Mouse (Mus musculus): ENCODE results near the gene Pkp1. TPM values are rescaled to one million over a fixed set of nuclear protein-coding genes. Genes with fewer than 3 reads are reported as not detected.

The Pkp1 gene
- total and polyA plus RNA-seq, 3 experiments = 0.05 TPM; not detected in 2

DNA sequence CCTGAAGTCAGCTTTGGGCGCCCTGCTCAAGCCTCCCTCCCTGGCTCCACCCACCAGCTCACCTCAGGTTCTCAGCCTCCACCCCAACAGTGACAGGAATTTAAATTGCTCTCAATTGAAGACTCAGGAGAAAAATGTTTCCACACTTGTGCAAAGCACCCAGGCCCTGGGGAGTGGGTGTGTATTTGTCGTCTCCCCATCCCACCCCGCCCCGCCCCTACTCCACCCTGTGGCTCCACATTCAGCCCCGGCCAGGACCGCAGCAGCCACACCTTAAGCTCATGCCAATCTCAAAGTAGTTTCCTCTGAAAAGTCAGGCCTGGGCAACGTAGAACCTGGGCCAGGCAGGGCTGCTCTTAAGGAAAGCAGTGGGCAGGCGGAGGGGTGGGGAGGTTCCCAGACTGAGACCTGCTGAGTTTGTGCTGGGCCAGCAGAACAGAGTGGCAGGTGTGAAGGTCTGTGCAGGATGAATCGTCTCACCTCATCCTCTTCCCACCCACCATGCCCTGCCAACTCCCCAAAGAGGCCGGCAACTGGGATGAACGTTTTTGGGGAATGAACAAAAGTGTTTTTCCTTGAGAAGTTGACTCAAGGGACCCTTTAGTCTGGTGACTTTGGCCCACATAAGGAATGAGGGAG lies 61.8 kb downstream of the Pkp1 start:
- Histone ChIP-seq H3K27me3 (ENCODE audit: insufficient read depth, low read length) (peaks cover 26% of the 10 kb centered on the region), H3K4me3 (ENCODE audit: low read depth, low read length) (no peak overlapping the region), H3K36me3 (replicated peaks) (no peaks in the 10 kb centered on the region), H3K4me1 (ENCODE audit: insufficient read depth, low read depth, low read length) (no peaks in the 10 kb centered on the region), H3K9me3 (replicated peaks) (no peaks in the 10 kb centered on the region)
- DNase-seq (ENCODE audit: low spot score) (no peak), ATAC-seq (ENCODE audit: extremely low read depth, insufficient number of reproducible peaks, low FRiP score, poor library complexity, severe bottlenecking) (no peak)
- TF ChIP-seq POLR2AphosphoS5 (IDR thresholded peaks at IDR 0.05; ENCODE audit: insufficient replicate concordance, low read depth, low read length) = no peak
- no peak for TF ChIP-seq GATA2 (IDR thresholded peaks at IDR 0.05; ENCODE audit: borderline replicate concordance, low read depth, low read length)
- no peak for TF ChIP-seq GATA1 (IDR thresholded peaks at IDR 0.05; ENCODE audit: borderline replicate concordance, low read length)
- no peak for TF ChIP-seq TAL1 (conservative IDR thresholded peaks at IDR 0.05; ENCODE audit: low read depth, low read length)
- no peak for TF ChIP-seq CTCF (IDR thresholded peaks at IDR 0.05; ENCODE audit: low read depth, low read length)

DNA sequence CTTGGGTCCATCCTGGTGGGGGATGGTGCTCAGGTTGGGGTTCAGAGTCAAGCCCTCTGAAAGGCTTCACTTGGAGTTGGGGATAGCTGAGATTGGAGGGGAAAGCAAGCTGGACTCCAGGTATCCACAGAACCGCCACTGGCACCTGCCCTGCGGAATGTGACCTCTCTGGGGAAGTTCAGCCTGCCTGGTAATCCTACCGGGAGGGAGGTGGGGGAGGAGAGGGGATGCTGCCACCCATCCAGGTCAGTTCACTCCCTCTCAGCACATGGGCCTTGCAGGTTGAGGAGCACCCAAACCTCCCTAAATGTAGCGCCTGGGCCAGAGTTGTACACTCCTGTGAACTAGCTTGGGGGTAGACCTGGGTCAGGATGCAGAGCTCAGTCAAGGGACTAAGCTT lies 62.9 kb downstream of the Pkp1 start:
- Histone ChIP-seq H3K27me3 (ENCODE audit: insufficient read depth, low read length) (peaks cover 22% of the 10 kb centered on the region), H3K36me3 (replicated peaks) (no peaks in the 10 kb centered on the region), H3K4me1 (ENCODE audit: insufficient read depth, low read depth, low read length) (no peaks in the 10 kb centered on the region), H3K4me3 (ENCODE audit: low read depth, low read length) (no peak overlapping the region), H3K9me3 (replicated peaks) (no peaks in the 10 kb centered on the region)
- DNase-seq (ENCODE audit: low spot score) (no peak), ATAC-seq (ENCODE audit: extremely low read depth, insufficient number of reproducible peaks, low FRiP score, poor library complexity, severe bottlenecking) (no peak)
- TF ChIP-seq POLR2AphosphoS5 (IDR thresholded peaks at IDR 0.05; ENCODE audit: insufficient replicate concordance, low read depth, low read length) (no peak), GATA1 (IDR thresholded peaks at IDR 0.05; ENCODE audit: borderline replicate concordance, low read length) (no peak), TAL1 (conservative IDR thresholded peaks at IDR 0.05; ENCODE audit: low read depth, low read length) (no peak), GATA2 (IDR thresholded peaks at IDR 0.05; ENCODE audit: borderline replicate concordance, low read depth, low read length) (no peak), CTCF (IDR thresholded peaks at IDR 0.05; ENCODE audit: low read depth, low read length) (no peak)

DNA sequence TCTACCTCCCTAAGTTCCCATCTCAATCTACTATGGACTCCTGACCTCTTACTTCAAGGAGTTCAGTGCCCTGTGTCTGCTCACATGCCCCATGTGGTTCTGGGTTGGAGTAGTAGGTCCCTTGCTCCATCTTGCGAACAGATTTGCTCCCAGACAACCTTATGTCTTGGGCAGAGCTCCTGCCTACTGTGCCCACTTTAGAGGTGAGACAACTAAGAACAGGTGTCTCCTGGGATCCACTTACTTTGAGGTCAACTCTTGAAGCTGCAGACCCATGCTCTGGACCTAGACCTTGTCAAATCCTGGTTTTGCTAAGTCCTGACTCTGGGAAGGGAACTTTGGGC lies 63.7 kb downstream of the Pkp1 start:
- TF ChIP-seq GATA2 (IDR thresholded peaks at IDR 0.05; ENCODE audit: borderline replicate concordance, low read depth, low read length) (no peak), POLR2AphosphoS5 (IDR thresholded peaks at IDR 0.05; ENCODE audit: insufficient replicate concordance, low read depth, low read length) (no peak), TAL1 (conservative IDR thresholded peaks at IDR 0.05; ENCODE audit: low read depth, low read length) (no peak), CTCF (IDR thresholded peaks at IDR 0.05; ENCODE audit: low read depth, low read length) (no peak), GATA1 (IDR thresholded peaks at IDR 0.05; ENCODE audit: borderline replicate concordance, low read length) (no peak)
- no peaks in the 10 kb centered on the region for H3K9me3 ChIP-seq (replicated peaks)
- H3K36me3 ChIP-seq (replicated peaks) = no peaks in the 10 kb centered on the region
- no peak overlapping the region for H3K4me3 ChIP-seq (ENCODE audit: low read depth, low read length)
- no peak for ATAC-seq (ENCODE audit: extremely low read depth, insufficient number of reproducible peaks, low FRiP score, poor library complexity, severe bottlenecking)
- peaks cover 16% of the 10 kb centered on the region for H3K27me3 ChIP-seq (ENCODE audit: insufficient read depth, low read length)
- no peaks in the 10 kb centered on the region for H3K4me1 ChIP-seq (ENCODE audit: insufficient read depth, low read depth, low read length)
- DNase-seq (ENCODE audit: low spot score) = no peak

DNA sequence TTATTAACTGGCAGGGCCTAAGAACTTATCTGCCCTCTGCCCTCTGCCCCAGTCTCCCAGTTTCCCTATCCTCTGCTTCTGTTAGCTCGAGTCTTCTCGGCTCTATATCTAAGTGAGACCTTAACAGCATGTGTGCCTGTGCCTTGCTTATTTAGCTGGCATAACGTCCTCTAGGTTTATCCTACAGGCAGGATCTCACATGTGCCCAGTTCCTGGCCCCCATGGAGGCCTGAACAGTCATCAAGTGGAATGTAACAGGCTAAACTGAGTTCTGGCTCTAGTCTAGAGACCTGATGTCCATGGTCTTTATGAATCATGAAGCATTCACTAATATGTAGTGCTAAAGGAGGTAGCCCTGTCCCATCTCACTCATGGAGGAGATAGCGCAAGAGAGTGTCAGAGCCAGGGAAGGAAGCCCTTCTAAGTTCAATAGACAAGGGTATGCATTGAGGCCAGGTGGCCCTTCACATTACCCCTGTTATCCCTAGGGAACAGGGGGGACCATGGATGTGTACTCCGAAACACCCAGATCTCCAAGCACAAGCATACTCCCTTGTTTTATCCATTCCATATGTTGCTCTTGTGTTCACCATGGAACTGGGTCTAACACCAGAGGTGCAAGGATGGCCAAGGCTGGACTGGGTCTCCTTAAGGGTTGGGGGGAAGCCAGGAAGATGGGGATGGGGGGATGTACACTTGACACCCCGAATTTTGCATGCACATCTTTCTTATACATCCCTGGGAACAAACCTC lies 64.2 kb downstream of the Pkp1 start:
- H3K4me3 ChIP-seq (ENCODE audit: low read depth, low read length) = no peak overlapping the region
- DNase-seq (ENCODE audit: low spot score) (no peak), ATAC-seq (ENCODE audit: extremely low read depth, insufficient number of reproducible peaks, low FRiP score, poor library complexity, severe bottlenecking) (no peak)
- no peak for TF ChIP-seq TAL1 (conservative IDR thresholded peaks at IDR 0.05; ENCODE audit: low read depth, low read length)
- TF ChIP-seq GATA2 (IDR thresholded peaks at IDR 0.05; ENCODE audit: borderline replicate concordance, low read depth, low read length) = no peak
- no peak for TF ChIP-seq GATA1 (IDR thresholded peaks at IDR 0.05; ENCODE audit: borderline replicate concordance, low read length)
- TF ChIP-seq POLR2AphosphoS5 (IDR thresholded peaks at IDR 0.05; ENCODE audit: insufficient replicate concordance, low read depth, low read length) = no peak
- TF ChIP-seq CTCF (IDR thresholded peaks at IDR 0.05; ENCODE audit: low read depth, low read length) = no peak
- peaks cover 16% of the 10 kb centered on the region for H3K27me3 ChIP-seq (ENCODE audit: insufficient read depth, low read length)
- no peaks in the 10 kb centered on the region for H3K36me3 ChIP-seq (replicated peaks)
- no peaks in the 10 kb centered on the region for H3K9me3 ChIP-seq (replicated peaks)
- no peaks in the 10 kb centered on the region for H3K4me1 ChIP-seq (ENCODE audit: insufficient read depth, low read depth, low read length)

DNA sequence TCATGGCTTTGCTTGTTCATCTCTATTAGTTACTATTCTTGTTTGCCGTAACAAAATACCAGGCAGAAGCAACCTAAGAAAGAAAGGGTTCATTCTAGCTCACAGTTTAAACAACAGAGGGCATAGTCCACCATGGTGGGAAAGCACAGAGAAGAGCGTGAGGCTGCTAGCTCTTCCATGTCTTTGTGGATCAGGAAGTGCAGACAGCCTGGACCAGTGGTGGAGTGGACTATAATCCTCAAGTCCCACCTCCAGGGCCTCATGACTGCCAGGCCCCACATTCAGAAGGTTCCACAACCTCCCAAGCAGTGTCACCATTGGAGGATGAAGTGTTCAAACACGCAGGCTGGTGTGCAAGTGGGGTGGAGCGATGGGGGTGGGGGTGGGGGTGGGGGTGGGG lies 65.8 kb downstream of the Pkp1 start:
- DNase-seq (ENCODE audit: low spot score) (no peak), ATAC-seq (ENCODE audit: extremely low read depth, insufficient number of reproducible peaks, low FRiP score, poor library complexity, severe bottlenecking) (no peak)
- Histone ChIP-seq H3K27me3 (ENCODE audit: insufficient read depth, low read length) (peaks cover 16% of the 10 kb centered on the region), H3K9me3 (replicated peaks) (no peaks in the 10 kb centered on the region), H3K4me1 (ENCODE audit: insufficient read depth, low read depth, low read length) (no peaks in the 10 kb centered on the region), H3K36me3 (replicated peaks) (no peaks in the 10 kb centered on the region), H3K4me3 (ENCODE audit: low read depth, low read length) (no peak overlapping the region)
- TF ChIP-seq TAL1 (conservative IDR thresholded peaks at IDR 0.05; ENCODE audit: low read depth, low read length) (no peak), GATA2 (IDR thresholded peaks at IDR 0.05; ENCODE audit: borderline replicate concordance, low read depth, low read length) (no peak), GATA1 (IDR thresholded peaks at IDR 0.05; ENCODE audit: borderline replicate concordance, low read length) (no peak)

DNA sequence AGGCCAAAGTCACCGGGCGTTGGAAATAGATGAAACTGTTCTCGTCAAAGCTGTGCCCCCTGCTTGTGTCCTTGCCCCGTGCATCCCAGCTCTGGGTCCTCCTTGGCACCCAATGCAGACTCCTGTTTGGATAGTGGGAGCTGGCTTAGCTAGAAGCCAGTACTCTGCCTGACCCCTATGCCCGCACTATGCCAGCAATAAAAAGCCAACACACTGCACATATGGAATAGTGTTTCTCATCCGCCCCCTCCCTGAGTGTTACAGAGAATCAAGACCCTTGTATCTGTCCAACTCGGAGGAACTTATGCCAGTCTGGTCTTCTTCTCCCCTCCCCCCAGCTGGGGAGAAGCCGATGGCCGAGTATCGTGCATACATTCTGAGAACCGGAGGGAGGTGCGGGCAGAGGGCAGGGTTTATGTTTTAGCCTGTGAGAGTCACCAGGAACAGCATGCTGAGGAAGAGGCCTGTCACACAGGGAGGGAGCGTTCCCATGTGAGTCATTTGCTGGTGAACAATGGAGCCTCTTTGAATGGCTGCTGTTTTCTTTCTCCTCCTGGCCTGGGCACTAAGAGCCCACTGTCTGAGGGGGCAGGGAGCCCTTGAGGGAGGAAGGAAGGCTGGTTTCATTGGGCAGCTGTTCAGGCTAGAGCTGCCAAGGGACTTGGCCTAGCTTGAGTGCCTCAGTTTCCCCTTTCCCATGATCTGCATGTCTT lies 66.8 kb downstream of the Pkp1 start:
- DNase-seq (ENCODE audit: low spot score) (no peak), ATAC-seq (ENCODE audit: extremely low read depth, insufficient number of reproducible peaks, low FRiP score, poor library complexity, severe bottlenecking) (no peak)
- Histone ChIP-seq H3K4me3 (ENCODE audit: low read depth, low read length) (no peak overlapping the region), H3K9me3 (replicated peaks) (no peaks in the 10 kb centered on the region), H3K27me3 (ENCODE audit: insufficient read depth, low read length) (peaks cover 21% of the 10 kb centered on the region), H3K36me3 (replicated peaks) (no peaks in the 10 kb centered on the region), H3K4me1 (ENCODE audit: insufficient read depth, low read depth, low read length) (no peaks in the 10 kb centered on the region)
- no peak for TF ChIP-seq GATA2 (IDR thresholded peaks at IDR 0.05; ENCODE audit: borderline replicate concordance, low read depth, low read length)
- TF ChIP-seq GATA1 (IDR thresholded peaks at IDR 0.05; ENCODE audit: borderline replicate concordance, low read length) = no peak
- TF ChIP-seq CTCF (IDR thresholded peaks at IDR 0.05; ENCODE audit: low read depth, low read length) = no peak
- TF ChIP-seq POLR2AphosphoS5 (IDR thresholded peaks at IDR 0.05; ENCODE audit: insufficient replicate concordance, low read depth, low read length) = no peak
- TF ChIP-seq TAL1 (conservative IDR thresholded peaks at IDR 0.05; ENCODE audit: low read depth, low read length) = no peak
